Mouse (Mus musculus): ENCODE measurements at regions not wholly inside any gene's neighbourhood (a gene's known extent, or its start where the extent isn't known, plus 50 kb on each side); places are given as distances from the start of the nearest gene placed in this dataset.

- H3K27me3 ChIP-seq = no peaks in the 10 kb centered on the region
- H3K4me3 ChIP-seq = no peak overlapping the region
- H3K4me1 ChIP-seq = no peaks in the 10 kb centered on the region
- no peaks in the 10 kb centered on the region for H3K9me3 ChIP-seq
- ATAC-seq (replicated peaks) = no peak
- no peaks in the 10 kb centered on the region for H3K36me3 ChIP-seq
- H3K4me2 ChIP-seq (replicated peaks) = no peak overlapping the region
- no peak overlapping the region for H3K9ac ChIP-seq (replicated peaks)
- 79% methylated on average over 5 of the region's 5 CpGs for WGBS
- no peak overlapping the region for H3K27ac ChIP-seq (replicated peaks)
Observed at GRCm38 (mm10) chr1:73259525-73260098, 243.9 kb upstream of the Tnp1 start.

GRCm38 (mm10) chr1:73257263-73257662 lies 241.6 kb upstream of the Tnp1 start:
- WGBS = 84% methylated on average over 2 of the region's 2 CpGs
- no peak for ATAC-seq (replicated peaks)

GRCm38 (mm10) chr1:73251911-73252356 lies 236.2 kb upstream of the Tnp1 start:
- Histone ChIP-seq H3K27me3 (no peaks in the 10 kb centered on the region), H3K4me1 (no peaks in the 10 kb centered on the region), H3K36me3 (no peaks in the 10 kb centered on the region), H3K27ac (replicated peaks) (no peak overlapping the region), H3K4me3 (no peak overlapping the region), H3K4me2 (replicated peaks) (no peak overlapping the region), H3K9me3 (no peaks in the 10 kb centered on the region), H3K9ac (replicated peaks) (no peak overlapping the region)
- no peak for ATAC-seq (replicated peaks)
- WGBS = 66% methylated on average over 12 of the region's 12 CpGs

More at GRCm38 (mm10) chr1:73257263-73257662, 241.6 kb upstream of the Tnp1 start:
- Histone ChIP-seq H3K4me3 (no peak overlapping the region), H3K4me1 (no peaks in the 10 kb centered on the region), H3K4me2 (replicated peaks) (no peak overlapping the region), H3K9ac (replicated peaks) (no peak overlapping the region), H3K27ac (replicated peaks) (no peak overlapping the region), H3K9me3 (no peaks in the 10 kb centered on the region), H3K27me3 (no peaks in the 10 kb centered on the region), H3K36me3 (no peaks in the 10 kb centered on the region)

GRCm38 (mm10) chr1:73244016-73244415 lies 228.3 kb upstream of the Tnp1 start:
- no peak overlapping the region for H3K4me2 ChIP-seq (replicated peaks)
- H3K27ac ChIP-seq (replicated peaks) = no peak overlapping the region
- ATAC-seq (replicated peaks) = no peak
- no peaks in the 10 kb centered on the region for H3K9me3 ChIP-seq
- H3K4me3 ChIP-seq = no peak overlapping the region
- H3K36me3 ChIP-seq = no peaks in the 10 kb centered on the region
- H3K9ac ChIP-seq (replicated peaks) = no peak overlapping the region
- no peaks in the 10 kb centered on the region for H3K4me1 ChIP-seq
- H3K27me3 ChIP-seq = no peaks in the 10 kb centered on the region
- WGBS = 92% methylated on average over 2 of the region's 2 CpGs

- WGBS = 91% methylated on average over 9 of the region's 9 CpGs
- Histone ChIP-seq H3K4me1 (no peaks in the 10 kb centered on the region), H3K36me3 (no peaks in the 10 kb centered on the region), H3K4me3 (no peak overlapping the region), H3K9ac (replicated peaks) (no peak overlapping the region), H3K27me3 (no peaks in the 10 kb centered on the region), H3K4me2 (replicated peaks) (no peak overlapping the region), H3K9me3 (no peaks in the 10 kb centered on the region), H3K27ac (replicated peaks) (no peak overlapping the region)
- ATAC-seq (replicated peaks) = no peak
Observed at GRCm38 (mm10) chr1:73242290-73242689, 226.6 kb upstream of the Tnp1 start.

- no peak for ATAC-seq (replicated peaks)
- Histone ChIP-seq H3K4me1 (no peaks in the 10 kb centered on the region), H3K4me2 (replicated peaks) (no peak overlapping the region), H3K27me3 (no peaks in the 10 kb centered on the region), H3K9ac (replicated peaks) (no peak overlapping the region), H3K27ac (replicated peaks) (no peak overlapping the region), H3K4me3 (no peak overlapping the region), H3K9me3 (no peaks in the 10 kb centered on the region), H3K36me3 (no peaks in the 10 kb centered on the region)
- WGBS = 62% methylated on average over 3 of the region's 3 CpGs
Observed at GRCm38 (mm10) chr1:73236867-73237266, 221.2 kb upstream of the Tnp1 start.

GRCm38 (mm10) chr1:73233636-73234035 lies 217.9 kb upstream of the Tnp1 start:
- H3K4me3 ChIP-seq = no peak overlapping the region
- H3K9me3 ChIP-seq = no peaks in the 10 kb centered on the region
- no peaks in the 10 kb centered on the region for H3K36me3 ChIP-seq
- ATAC-seq (replicated peaks) = no peak
- no peaks in the 10 kb centered on the region for H3K27me3 ChIP-seq
- H3K9ac ChIP-seq (replicated peaks) = no peak overlapping the region
- no peaks in the 10 kb centered on the region for H3K4me1 ChIP-seq
- H3K27ac ChIP-seq (replicated peaks) = no peak overlapping the region
- H3K4me2 ChIP-seq (replicated peaks) = no peak overlapping the region

GRCm38 (mm10) chr1:73233041-73233440 lies 217.3 kb upstream of the Tnp1 start:
- no peaks in the 10 kb centered on the region for H3K9me3 ChIP-seq
- 77% methylated on average over 3 of the region's 3 CpGs for WGBS
- no peak overlapping the region for H3K9ac ChIP-seq (replicated peaks)
- no peak overlapping the region for H3K4me3 ChIP-seq
- H3K36me3 ChIP-seq = no peaks in the 10 kb centered on the region
- no peak for ATAC-seq (replicated peaks)
- H3K4me1 ChIP-seq = no peaks in the 10 kb centered on the region
- H3K27me3 ChIP-seq = no peaks in the 10 kb centered on the region
- H3K4me2 ChIP-seq (replicated peaks) = no peak overlapping the region
- no peak overlapping the region for H3K27ac ChIP-seq (replicated peaks)

GRCm38 (mm10) chr1:73230611-73231010 lies 214.9 kb upstream of the Tnp1 start:
- no peaks in the 10 kb centered on the region for H3K9me3 ChIP-seq
- H3K27ac ChIP-seq (replicated peaks) = no peak overlapping the region
- ATAC-seq (replicated peaks) = no peak
- no peaks in the 10 kb centered on the region for H3K27me3 ChIP-seq
- H3K4me1 ChIP-seq = no peaks in the 10 kb centered on the region
- 74% methylated on average over 1 of the region's 1 CpGs for WGBS
- no peak overlapping the region for H3K4me2 ChIP-seq (replicated peaks)
- no peak overlapping the region for H3K9ac ChIP-seq (replicated peaks)
- H3K4me3 ChIP-seq = no peak overlapping the region
- H3K36me3 ChIP-seq = no peaks in the 10 kb centered on the region

- WGBS = 87% methylated on average over 8 of the region's 8 CpGs
- Histone ChIP-seq H3K27me3 (no peaks in the 10 kb centered on the region), H3K36me3 (no peaks in the 10 kb centered on the region), H3K4me3 (no peak overlapping the region), H3K4me1 (no peaks in the 10 kb centered on the region), H3K9ac (replicated peaks) (no peak overlapping the region), H3K27ac (replicated peaks) (no peak overlapping the region), H3K4me2 (replicated peaks) (no peak overlapping the region), H3K9me3 (no peaks in the 10 kb centered on the region)
- ATAC-seq (replicated peaks) = no peak
Observed at GRCm38 (mm10) chr1:73227246-73227645, 211.5 kb upstream of the Tnp1 start.

- no peaks in the 10 kb centered on the region for H3K4me1 ChIP-seq
- no peak overlapping the region for H3K9ac ChIP-seq (replicated peaks)
- no peak overlapping the region for H3K27ac ChIP-seq (replicated peaks)
- H3K4me3 ChIP-seq = no peak overlapping the region
- no peaks in the 10 kb centered on the region for H3K27me3 ChIP-seq
- H3K36me3 ChIP-seq = no peaks in the 10 kb centered on the region
- no peak for ATAC-seq (replicated peaks)
- WGBS = 61% methylated on average over 2 of the region's 2 CpGs
- H3K9me3 ChIP-seq = no peaks in the 10 kb centered on the region
- H3K4me2 ChIP-seq (replicated peaks) = no peak overlapping the region
Observed at GRCm38 (mm10) chr1:73221863-73222262, 206.2 kb upstream of the Tnp1 start.

- no peaks in the 10 kb centered on the region for H3K4me1 ChIP-seq
- WGBS = 85% methylated on average over 5 of the region's 5 CpGs
- no peak for ATAC-seq (replicated peaks)
- H3K4me2 ChIP-seq (replicated peaks) = no peak overlapping the region
- H3K9ac ChIP-seq (replicated peaks) = no peak overlapping the region
- no peaks in the 10 kb centered on the region for H3K9me3 ChIP-seq
- H3K27me3 ChIP-seq = no peaks in the 10 kb centered on the region
- H3K4me3 ChIP-seq = no peak overlapping the region
- no peak overlapping the region for H3K27ac ChIP-seq (replicated peaks)
- H3K36me3 ChIP-seq = no peaks in the 10 kb centered on the region
Observed at GRCm38 (mm10) chr1:73214305-73214946, 198.7 kb upstream of the Tnp1 start.

GRCm38 (mm10) chr1:73207421-73207820 lies 191.7 kb upstream of the Tnp1 start:
- Histone ChIP-seq H3K9me3 (no peaks in the 10 kb centered on the region), H3K9ac (replicated peaks) (no peak overlapping the region), H3K27me3 (no peaks in the 10 kb centered on the region), H3K4me2 (replicated peaks) (no peak overlapping the region), H3K4me3 (no peak overlapping the region), H3K4me1 (no peaks in the 10 kb centered on the region), H3K27ac (replicated peaks) (no peak overlapping the region), H3K36me3 (no peaks in the 10 kb centered on the region)
- no peak for ATAC-seq (replicated peaks)
- 87% methylated on average over 8 of the region's 8 CpGs for WGBS
